Mouse (Mus musculus) neural tube, embryonic 14.5 days (tissue): Measurements from ENCODE around the gene Lrrc32. TPM values are rescaled to one million over a fixed set of nuclear protein-coding genes. Genes with fewer than 3 reads are reported as not detected.
A peak's percentile ranks its signal among the peaks of the same experiment; 100 is the strongest.

Experiments used
- ATAC-seq: fragments of 200-750 bp; cut with Nextera tagmentation; 2 replicates; pipeline ENCODE4 v1.8.0; 2017; ENCODE audit warnings: low read depth, mild to moderate bottlenecking, moderate TSS enrichment, moderate library complexity
- H3K27ac ChIP-seq: fragments of 300-500 bp; sonication (generic); 2 replicates; pipeline ENCODE4 v1.5.1; 2014; ENCODE audit warnings: low read depth, mild to moderate bottlenecking, control low read depth, low read length, moderate library complexity, mixed read lengths
- H3K27me3 ChIP-seq: fragments of 300-500 bp; sonication (generic); 2 replicates; pipeline ENCODE4 v1.6.1; 2014; ENCODE audit warnings: low read length; ENCODE audit not compliant: control insufficient read depth, insufficient read depth
- H3K36me3 ChIP-seq: fragments of 300-500 bp; sonication (generic); 2 replicates; pipeline ENCODE4 v1.6.1; 2014; ENCODE audit warnings: low read length, mixed read lengths; ENCODE audit not compliant: control insufficient read depth, insufficient read depth
- H3K4me1 ChIP-seq: fragments of 300-500 bp; sonication (generic); 2 replicates; pipeline ENCODE4 v1.6.1; 2014; ENCODE audit warnings: low read length; ENCODE audit not compliant: control insufficient read depth, insufficient read depth
- H3K4me2 ChIP-seq: fragments of 300-500 bp; sonication (generic); 2 replicates; pipeline ENCODE4 v1.6.1; 2014; ENCODE audit warnings: mild to moderate bottlenecking, low read depth, low read length, control low read depth
- H3K4me3 ChIP-seq: fragments of 300-500 bp; sonication (generic); 2 replicates; pipeline ENCODE4 v1.5.1; 2014; ENCODE audit warnings: low read depth, low read length, control low read depth, mixed read lengths
- H3K9ac ChIP-seq: fragments of 300-500 bp; sonication (generic); replicated peaks from 2 replicates; pipeline ENCODE4 v1.6.1; 2014; ENCODE audit warnings: low read depth, mild to moderate bottlenecking, control low read depth, low read length, mixed read lengths
- H3K9me3 ChIP-seq: fragments of 300-500 bp; sonication (generic); 2 replicates; pipeline ENCODE4 v1.6.1; 2016; ENCODE audit warnings: low read length; ENCODE audit not compliant: control insufficient read depth
- WGBS: fragments of 180-500 bp; shearing (Covaris S2); extraction: QIAGEN DNeasy Blood & Tissue Kit; methylation state at CpG from one replicate; pipeline ENCODE4 v1.1.7; 2014; 5-methylcytosine and 5-hydroxymethylcytosine counted together
- polyA plus RNA-seq: library from polyadenylated mRNA; unstranded; fragments of >200 nt; fragmentation: Nextera tagmentation; extraction: Ambion mirVana; gene quantifications from 2 replicates; pipeline ENCODE4 v1.2.1, GENCODE M21; 2014

Lrrc32 gene
- polyA plus RNA-seq, 1 experiment from 2014 or later = 1.5 TPM

DNA sequence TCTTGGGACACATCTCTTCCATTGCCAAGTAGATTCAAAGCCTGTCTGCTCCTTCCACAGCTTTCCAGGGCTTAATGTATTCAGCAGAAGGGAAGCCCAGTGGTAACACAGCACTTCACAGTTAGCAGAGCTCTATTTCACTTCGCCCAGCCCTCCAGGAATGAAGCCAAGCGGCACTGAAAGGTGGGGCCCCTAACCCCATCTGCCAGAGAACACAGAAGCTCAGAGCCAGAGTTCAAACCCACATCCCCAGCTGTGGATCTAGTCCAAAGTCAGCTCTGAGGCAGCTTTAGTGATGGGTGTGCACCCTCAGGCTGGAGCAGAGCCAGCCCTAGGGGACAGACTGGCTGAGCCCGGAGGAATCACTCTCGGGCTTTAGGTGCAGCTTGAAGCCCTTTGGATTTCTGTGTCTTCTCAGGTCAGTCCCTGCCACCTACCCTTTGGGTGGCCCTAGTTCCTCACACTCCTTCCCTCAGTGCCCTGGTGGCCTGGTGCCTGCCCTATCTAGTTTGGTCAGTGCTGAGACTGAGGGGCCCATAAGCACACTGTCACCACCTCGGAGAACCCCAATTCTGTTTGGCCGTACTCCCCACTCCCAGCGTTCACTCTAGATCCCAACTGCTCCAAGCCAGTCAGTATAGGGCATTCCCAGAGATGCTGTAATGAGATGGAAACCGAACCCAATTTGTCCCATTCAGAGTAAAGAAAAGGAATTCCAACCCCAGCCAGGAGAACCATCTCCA lies 34.2 kb downstream of the Lrrc32 start:
- 69% methylated on average over 8 of the region's 8 CpGs for WGBS
- peak; percentile 55; the same call in 1 of the 2 replicates for ATAC-seq
- Histone ChIP-seq H3K27ac (peak overlapping the region; percentile 50), H3K9ac (no peak overlapping the region), H3K36me3 (no peaks in the 10 kb centered on the region), H3K27me3 (no peaks in the 10 kb centered on the region), H3K4me2 (no peak overlapping the region), H3K9me3 (no peaks in the 10 kb centered on the region), H3K4me1 (no peaks in the 10 kb centered on the region), H3K4me3 (no peak overlapping the region)

DNA sequence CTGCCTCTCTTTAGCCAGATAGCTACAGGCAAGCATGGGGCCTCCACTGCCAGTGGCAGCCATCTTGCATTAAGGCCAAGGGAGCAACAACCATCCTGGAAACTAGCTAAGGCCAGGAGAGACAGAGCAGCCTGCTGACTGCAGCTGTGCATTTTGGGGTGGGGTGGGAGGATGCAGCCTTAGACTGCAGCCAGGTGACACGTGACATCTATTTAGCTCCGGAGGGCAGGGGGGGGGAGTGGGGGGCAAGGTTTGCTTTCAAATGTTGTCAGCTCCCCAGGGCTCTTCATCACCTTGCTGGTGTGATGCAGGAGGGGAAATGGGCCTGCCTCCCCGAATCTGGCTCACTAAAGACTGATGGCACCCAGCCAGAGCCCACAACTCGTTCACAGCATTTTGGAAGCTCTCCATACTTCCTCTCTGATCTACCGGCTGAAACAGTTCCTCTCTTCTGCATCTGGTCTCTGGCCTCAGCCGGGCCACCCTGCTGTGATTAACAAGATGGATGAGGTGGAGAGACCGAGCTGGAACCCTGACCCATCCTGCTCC lies 34.8 kb downstream of the Lrrc32 start:
- Histone ChIP-seq H3K36me3 (no peaks in the 10 kb centered on the region), H3K27me3 (no peaks in the 10 kb centered on the region), H3K27ac (peak overlapping the region; percentile 50), H3K4me1 (no peaks in the 10 kb centered on the region), H3K4me3 (no peak overlapping the region), H3K9ac (no peak overlapping the region), H3K4me2 (no peak overlapping the region), H3K9me3 (no peaks in the 10 kb centered on the region)
- 6% methylated on average over 7 of the region's 7 CpGs for WGBS
- ATAC-seq = peak; percentile 70

DNA sequence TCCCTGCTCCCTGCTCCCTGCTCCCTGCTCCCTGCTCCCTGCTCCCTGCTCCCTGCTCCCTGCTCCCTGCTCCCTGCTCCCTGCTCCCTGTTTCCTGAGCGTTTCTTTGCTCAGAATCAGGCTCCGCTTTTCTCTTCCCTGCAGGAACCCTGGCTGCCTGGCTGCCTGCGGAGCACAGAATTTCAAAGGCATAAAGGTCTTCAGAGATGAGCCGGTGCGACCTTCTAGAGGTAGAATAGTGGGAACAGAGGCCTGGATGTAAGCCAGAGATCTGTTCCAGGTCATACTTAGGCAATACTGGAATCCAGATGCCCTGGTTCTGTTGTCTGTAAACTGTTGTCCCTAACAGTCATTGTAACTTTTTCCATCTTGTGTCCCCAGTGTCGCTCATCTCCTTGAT lies 35.3 kb downstream of the Lrrc32 start:
- Histone ChIP-seq H3K27me3 (no peaks in the 10 kb centered on the region), H3K27ac (peak overlapping the region; percentile 50; the same call in 1 of the 2 replicates), H3K4me2 (no peak overlapping the region), H3K4me1 (no peaks in the 10 kb centered on the region), H3K9me3 (no peaks in the 10 kb centered on the region), H3K9ac (no peak overlapping the region), H3K36me3 (no peaks in the 10 kb centered on the region), H3K4me3 (no peak overlapping the region)
- no peak for ATAC-seq
- WGBS = 29% methylated on average over 6 of the region's 6 CpGs

DNA sequence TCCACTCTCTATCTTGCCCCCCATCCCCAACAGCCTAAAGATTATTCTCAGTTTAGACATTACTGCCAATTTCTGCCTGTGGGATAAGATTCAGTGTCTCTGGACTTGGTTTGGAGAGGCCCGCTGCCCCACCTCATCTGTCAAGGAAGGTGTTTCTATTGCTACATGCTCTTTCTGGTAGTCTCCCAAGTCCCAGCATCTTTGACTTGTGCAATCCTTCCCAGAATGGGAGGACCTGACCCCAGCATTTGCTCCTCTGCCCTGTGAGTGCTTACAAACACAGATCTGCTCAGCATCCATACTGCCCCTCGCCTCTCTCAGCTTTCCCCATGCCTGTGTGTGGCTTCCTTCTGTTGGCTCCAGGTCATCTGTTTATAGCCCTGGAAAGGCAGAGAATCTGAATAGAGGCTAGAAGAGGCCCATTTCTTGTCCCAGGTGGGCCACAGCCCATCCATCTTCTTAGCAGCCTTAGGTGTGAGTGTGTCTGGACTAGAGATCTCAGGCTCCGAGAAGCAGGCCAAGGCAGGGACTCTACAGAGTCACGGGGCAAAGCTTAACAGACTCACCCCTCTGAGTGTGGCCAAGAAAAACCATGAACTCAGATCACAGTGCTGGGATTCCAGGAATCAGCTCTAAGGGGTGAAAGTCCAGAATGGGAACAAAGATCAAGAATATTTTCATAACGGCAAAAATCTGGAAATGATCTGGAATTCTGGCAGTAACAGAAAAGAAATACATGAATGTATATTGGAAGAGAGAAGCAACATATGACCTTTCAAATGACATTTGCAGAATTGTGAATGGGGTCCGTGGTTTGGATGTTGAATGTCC lies 36.0 kb downstream of the Lrrc32 start:
- no peaks in the 10 kb centered on the region for H3K27me3 ChIP-seq
- H3K9ac ChIP-seq = no peak overlapping the region
- 78% methylated on average over 6 of the region's 6 CpGs for WGBS

DNA sequence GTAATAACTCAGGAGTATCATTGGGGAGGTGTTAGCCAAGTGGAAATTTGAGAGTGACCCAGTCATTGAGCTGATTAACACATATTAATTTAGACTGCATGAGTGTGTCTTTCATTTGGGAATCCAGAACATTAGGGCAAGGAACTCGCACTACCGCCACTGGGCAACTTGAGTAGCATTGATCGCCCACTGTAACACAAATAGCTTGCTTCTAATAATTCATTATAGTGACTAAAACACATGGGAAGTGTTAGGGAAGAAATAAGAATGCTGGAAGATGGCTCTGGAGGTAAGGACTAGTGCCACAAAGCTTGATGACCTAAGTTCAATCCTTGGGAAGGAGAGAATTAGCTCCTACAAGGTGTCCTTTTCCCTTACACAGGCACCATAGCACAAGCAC lies 38.0 kb downstream of the Lrrc32 start:
- no peaks in the 10 kb centered on the region for H3K9me3 ChIP-seq
- no peaks in the 10 kb centered on the region for H3K27me3 ChIP-seq
- no peak overlapping the region for H3K4me2 ChIP-seq
- H3K4me3 ChIP-seq = no peak overlapping the region
- no peak overlapping the region for H3K27ac ChIP-seq
- H3K4me1 ChIP-seq = no peaks in the 10 kb centered on the region
- WGBS = 97% methylated on average over 3 of the region's 3 CpGs
- no peak overlapping the region for H3K9ac ChIP-seq
- no peak for ATAC-seq
- no peaks in the 10 kb centered on the region for H3K36me3 ChIP-seq

More for the DNA sequence above, 36.0 kb downstream of the Lrrc32 start:
- no peak for ATAC-seq
- H3K9me3 ChIP-seq = no peaks in the 10 kb centered on the region
- H3K4me1 ChIP-seq = no peaks in the 10 kb centered on the region
- no peak overlapping the region for H3K4me2 ChIP-seq
- H3K36me3 ChIP-seq = no peaks in the 10 kb centered on the region
- no peak overlapping the region for H3K27ac ChIP-seq
- no peak overlapping the region for H3K4me3 ChIP-seq

DNA sequence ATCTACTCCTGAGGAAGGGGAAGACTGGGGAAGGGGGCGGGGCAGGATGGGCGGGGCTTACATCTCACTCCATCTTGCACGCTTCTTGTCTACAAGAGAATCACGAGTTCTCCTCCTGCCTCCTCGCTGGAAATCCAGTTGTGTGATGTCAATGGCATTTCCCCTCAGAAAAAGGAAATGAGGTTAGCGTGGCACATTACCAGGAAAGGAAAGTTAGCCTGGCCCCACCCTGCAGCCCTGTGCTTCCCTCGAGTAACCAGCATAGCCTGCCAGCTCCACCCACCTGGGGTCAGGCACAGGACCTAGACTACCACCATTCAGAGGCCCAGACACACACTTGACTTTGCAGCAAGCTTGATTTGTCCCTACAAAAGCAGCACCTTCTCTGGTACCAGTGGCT lies 42.5 kb downstream of the Lrrc32 start:
- Histone ChIP-seq H3K4me1 (no peaks in the 10 kb centered on the region), H3K4me3 (no peak overlapping the region), H3K36me3 (no peaks in the 10 kb centered on the region), H3K9ac (no peak overlapping the region), H3K27me3 (no peaks in the 10 kb centered on the region), H3K9me3 (no peaks in the 10 kb centered on the region), H3K27ac (no peak overlapping the region), H3K4me2 (no peak overlapping the region)
- WGBS = 75% methylated on average over 7 of the region's 7 CpGs
- ATAC-seq = no peak

DNA sequence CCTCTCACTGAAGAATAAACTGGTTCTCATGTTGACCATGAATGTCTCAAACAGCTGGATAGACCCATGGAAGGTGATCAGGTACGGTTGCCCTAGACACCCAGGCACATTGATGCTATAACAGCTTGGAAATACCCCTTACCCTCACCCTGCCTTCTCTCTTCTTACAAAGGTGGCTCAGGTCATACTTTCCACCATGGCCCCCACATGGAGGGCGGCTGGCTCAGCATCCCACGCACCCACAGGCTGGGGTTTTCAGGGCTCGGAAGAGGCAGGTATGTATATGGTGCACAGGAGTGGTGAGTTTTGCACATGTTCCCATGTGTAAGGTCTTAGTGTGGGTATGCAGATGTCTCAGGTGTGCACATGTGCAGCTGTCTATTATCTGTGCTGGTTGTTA lies 43.9 kb downstream of the Lrrc32 start:
- no peak for ATAC-seq
- Histone ChIP-seq H3K9ac (no peak overlapping the region), H3K9me3 (no peaks in the 10 kb centered on the region), H3K27me3 (no peaks in the 10 kb centered on the region), H3K4me1 (peaks cover 3% of the 10 kb centered on the region; the same call in 1 of the 2 replicates), H3K27ac (no peak overlapping the region), H3K36me3 (no peaks in the 10 kb centered on the region), H3K4me2 (no peak overlapping the region), H3K4me3 (no peak overlapping the region)
- WGBS = 93% methylated on average over 4 of the region's 4 CpGs

DNA sequence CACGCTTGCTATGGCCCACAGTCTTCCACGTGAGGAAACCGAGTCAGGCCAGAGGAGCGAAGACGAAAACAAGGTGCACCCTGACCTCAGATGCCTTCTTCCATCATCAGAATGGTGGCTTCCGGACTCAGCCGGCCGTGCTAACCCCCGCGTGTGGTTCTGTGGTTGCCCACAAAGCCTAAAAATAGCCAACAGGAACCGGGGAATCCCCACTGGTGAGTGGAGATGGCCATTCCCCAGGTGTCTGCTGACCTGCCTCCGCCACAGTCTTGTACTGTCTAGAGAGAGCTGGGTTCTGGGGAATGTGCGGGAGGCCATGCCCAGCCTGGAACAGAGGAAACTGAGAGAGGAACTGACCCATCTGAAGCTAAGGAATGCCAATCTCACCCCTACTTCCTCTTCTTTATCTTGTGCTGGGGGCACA lies 45.4 kb downstream of the Lrrc32 start:
- peaks cover 3% of the 10 kb centered on the region; the same call in 1 of the 2 replicates for H3K4me1 ChIP-seq
- H3K9me3 ChIP-seq = no peaks in the 10 kb centered on the region
- 96% methylated on average over 13 of the region's 13 CpGs for WGBS
- no peaks in the 10 kb centered on the region for H3K27me3 ChIP-seq
- H3K36me3 ChIP-seq = no peaks in the 10 kb centered on the region
- H3K9ac ChIP-seq = no peak overlapping the region
- H3K4me3 ChIP-seq = no peak overlapping the region
- no peak overlapping the region for H3K27ac ChIP-seq
- H3K4me2 ChIP-seq = no peak overlapping the region
- ATAC-seq = no peak

DNA sequence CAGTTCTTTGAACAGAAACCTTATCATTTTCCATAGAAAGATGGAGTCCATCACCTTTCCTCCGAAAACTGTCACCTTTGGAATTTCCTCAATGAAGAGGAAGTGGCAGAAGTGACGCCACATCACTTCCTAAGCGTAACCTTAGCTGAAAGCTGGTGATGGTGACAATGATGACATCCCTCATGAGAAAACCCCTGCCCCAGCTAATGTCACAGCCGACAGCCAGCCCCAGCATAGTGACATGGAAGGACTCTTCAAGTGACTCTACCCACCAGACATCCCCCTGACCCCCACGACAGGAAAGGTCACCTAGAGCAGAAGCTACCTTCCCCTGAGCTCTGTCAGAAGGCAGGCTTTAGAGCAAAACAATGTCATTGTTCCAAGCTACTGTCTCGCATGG lies 46.1 kb downstream of the Lrrc32 start:
- H3K27ac ChIP-seq = no peak overlapping the region
- no peaks in the 10 kb centered on the region for H3K9me3 ChIP-seq
- no peak overlapping the region for H3K9ac ChIP-seq
- no peaks in the 10 kb centered on the region for H3K36me3 ChIP-seq
- H3K4me1 ChIP-seq = peaks cover 3% of the 10 kb centered on the region; the same call in 1 of the 2 replicates
- no peak for ATAC-seq
- no peaks in the 10 kb centered on the region for H3K27me3 ChIP-seq
- no peak overlapping the region for H3K4me2 ChIP-seq
- 93% methylated on average over 6 of the region's 6 CpGs for WGBS
- H3K4me3 ChIP-seq = no peak overlapping the region
